Comparison of ENCODE assay signal across 7 mouse cellular contexts in genomic region chr15:89147456-89147855, GRCm38 (mm10). TPM values are rescaled to one million over a fixed set of nuclear protein-coding genes. Genes with fewer than 3 reads are reported as not detected.
A peak's percentile ranks its signal among the peaks of the same experiment; 100 is the strongest.
DNase-seq lines count a peak whose midpoint lies in the region; ATAC-seq lines count a peak whose summit lies in the region.

No protein-coding gene starts in this region.

- H3K4me2 ChIP-seq in lung, embryonic 15.5 days, result peak overlapping the region; percentile 51; the same call in 1 of the 2 replicates
- H3K4me2 ChIP-seq in hindbrain, embryonic 15.5 days, result peak overlapping the region; percentile 85
- peak overlapping the region; percentile 85 for H3K4me2 ChIP-seq in neural tube, embryonic 12.5 days (replicated peaks)

- no peaks in the 10 kb centered on the region for H3K9me3 ChIP-seq in lung, embryonic 15.5 days
- no peaks in the 10 kb centered on the region for H3K9me3 ChIP-seq in forebrain, embryonic 10.5 days
- no peaks in the 10 kb centered on the region for H3K9me3 ChIP-seq in hindbrain, embryonic 15.5 days
- H3K9me3 ChIP-seq in neural tube, embryonic 12.5 days, result no peaks in the 10 kb centered on the region

- H3K4me1 ChIP-seq in lung, embryonic 15.5 days, result peaks cover 42% of the 10 kb centered on the region
- peaks cover 68% of the 10 kb centered on the region for H3K4me1 ChIP-seq in forebrain, embryonic 10.5 days
- peaks cover 49% of the 10 kb centered on the region for H3K4me1 ChIP-seq in hindbrain, embryonic 15.5 days (replicated peaks)
- H3K4me1 ChIP-seq in neural tube, embryonic 12.5 days, result peaks cover 48% of the 10 kb centered on the region

- 23% methylated on average over 10 of the region's 10 CpGs for WGBS in lung, embryonic 15.5 days
- 25% methylated on average over 10 of the region's 10 CpGs for WGBS in forebrain, embryonic 10.5 days
- 17% methylated on average over 10 of the region's 10 CpGs for WGBS in hindbrain, embryonic 15.5 days
- 26% methylated on average over 10 of the region's 10 CpGs for WGBS in neural tube, embryonic 12.5 days

- H3K27me3 ChIP-seq in lung, embryonic 15.5 days, result peaks cover 57% of the 10 kb centered on the region
- H3K27me3 ChIP-seq in forebrain, embryonic 10.5 days (ENCODE audit: poor library complexity, severe bottlenecking), result peaks cover 50% of the 10 kb centered on the region
- H3K27me3 ChIP-seq in hindbrain, embryonic 15.5 days, result no peaks in the 10 kb centered on the region
- H3K27me3 ChIP-seq in neural tube, embryonic 12.5 days (replicated peaks), result peaks cover 17% of the 10 kb centered on the region; the same call in 1 of the 2 replicates

- H3K36me3 ChIP-seq in lung, embryonic 15.5 days, result no peaks in the 10 kb centered on the region
- H3K36me3 ChIP-seq in forebrain, embryonic 10.5 days (replicated peaks), result peaks cover 38% of the 10 kb centered on the region
- H3K36me3 ChIP-seq in hindbrain, embryonic 15.5 days, result no peaks in the 10 kb centered on the region
- peaks cover 32% of the 10 kb centered on the region for H3K36me3 ChIP-seq in neural tube, embryonic 12.5 days

- no peak overlapping the region for H3K27ac ChIP-seq in lung, embryonic 15.5 days
- 0 out of 2 replicates have a peak overlapping the region, but pooled peaks have one; percentile 30 for H3K27ac ChIP-seq in forebrain, embryonic 10.5 days
- peak overlapping the region; percentile 82 for H3K27ac ChIP-seq in hindbrain, embryonic 15.5 days (replicated peaks)
- H3K27ac ChIP-seq in neural tube, embryonic 12.5 days, result no peak overlapping the region

- H3K9ac ChIP-seq in lung, embryonic 15.5 days, result no peak overlapping the region
- peak overlapping the region; percentile 61; the same call in 1 of the 2 replicates for H3K9ac ChIP-seq in hindbrain, embryonic 15.5 days
- H3K9ac ChIP-seq in neural tube, embryonic 12.5 days, result no peak overlapping the region

- DNase-seq in lung, postnatal 10 days, result no peak
- no peak for DNase-seq in forebrain, embryonic 10.5 days (ENCODE audit: extremely low spot score, low spot score)
- DNase-seq in adrenal gland, postnatal 14 days, result no peak
- no peak for DNase-seq in frontal cortex, adult 2 months (ENCODE audit: extremely low spot score in 1 of 2, low spot score in 1 of 2)

- H3K4me3 ChIP-seq in lung, embryonic 15.5 days, result peak overlapping the region; percentile 74; the same call in 1 of the 2 replicates
- H3K4me3 ChIP-seq in forebrain, embryonic 10.5 days, result peak overlapping the region; percentile 84
- peak overlapping the region; percentile 82 for H3K4me3 ChIP-seq in hindbrain, embryonic 15.5 days
- H3K4me3 ChIP-seq in neural tube, embryonic 12.5 days, result peak overlapping the region; percentile 32

- no peak for ATAC-seq in lung, embryonic 15.5 days (ENCODE audit: borderline replicate concordance, extremely low read depth, low FRiP score, low TSS enrichment)
- no peak for ATAC-seq in hindbrain, embryonic 15.5 days (ENCODE audit: low FRiP score, low read depth)
- no peak for ATAC-seq in neural tube, embryonic 12.5 days (ENCODE audit: low FRiP score, low read depth)

RNA-seq across cellular contexts. Expression of gene Mapk11, which starts 2.0 kb away (rescaled TPM):
- 10.0 and 12.6 TPM in 2 replicates for polyA plus RNA-seq in lung, embryonic 15.5 days (2015; fragmentation: Nextera tagmentation; extraction: Ambion mirVana)
- polyA plus RNA-seq in forebrain, embryonic 10.5 days (2016; fragmentation: Nextera tagmentation; extraction: Ambion mirVana), result 35.7 and 36.3 TPM in 2 replicates
- polyA plus RNA-seq in hindbrain, embryonic 15.5 days (2015; fragmentation: Nextera tagmentation; extraction: Ambion mirVana), result 27.3 and 28.3 TPM in 2 replicates
- polyA plus RNA-seq in neural tube, embryonic 12.5 days (2016; fragmentation: Nextera tagmentation; extraction: Ambion mirVana), result 45.7 and 46.6 TPM in 2 replicates
- 5.3 and 6.4 TPM in 2 replicates for total RNA-seq in adrenal gland, postnatal 14 days (2021)
- 53.3 and 61.1 TPM in 2 replicates for polyA plus RNA-seq in frontal cortex, adult 2 months (2012; rRNA removed)

RNA-seq across cellular contexts. Expression of gene Mapk12, which starts 7.0 kb away (rescaled TPM):
- polyA plus RNA-seq in lung, embryonic 15.5 days (2015; fragmentation: Nextera tagmentation; extraction: Ambion mirVana), result 12.5 and 13.4 TPM in 2 replicates
- 34.9 and 38.4 TPM in 2 replicates for polyA plus RNA-seq in forebrain, embryonic 10.5 days (2016; fragmentation: Nextera tagmentation; extraction: Ambion mirVana)
- 4.2 and 4.6 TPM in 2 replicates for polyA plus RNA-seq in hindbrain, embryonic 15.5 days (2015; fragmentation: Nextera tagmentation; extraction: Ambion mirVana)
- polyA plus RNA-seq in neural tube, embryonic 12.5 days (2016; fragmentation: Nextera tagmentation; extraction: Ambion mirVana), result 11.7 and 13.4 TPM in 2 replicates
- 8.6 and 9.6 TPM in 2 replicates for total RNA-seq in adrenal gland, postnatal 14 days (2021)
- 20.2 and 22.9 TPM in 2 replicates for polyA plus RNA-seq in frontal cortex, adult 2 months (2012; rRNA removed)

RNA-seq across cellular contexts. Expression of gene Hdac10, which starts 19.0 kb away (rescaled TPM):
- 21.7 and 24.3 TPM in 2 replicates for polyA plus RNA-seq in lung, embryonic 15.5 days (2015; fragmentation: Nextera tagmentation; extraction: Ambion mirVana)
- polyA plus RNA-seq in forebrain, embryonic 10.5 days (2016; fragmentation: Nextera tagmentation; extraction: Ambion mirVana), result 15.0 and 16.5 TPM in 2 replicates
- 25.3 and 27.6 TPM in 2 replicates for polyA plus RNA-seq in hindbrain, embryonic 15.5 days (2015; fragmentation: Nextera tagmentation; extraction: Ambion mirVana)
- polyA plus RNA-seq in neural tube, embryonic 12.5 days (2016; fragmentation: Nextera tagmentation; extraction: Ambion mirVana), result 23.6 and 25.1 TPM in 2 replicates
- total RNA-seq in adrenal gland, postnatal 14 days (2021), result 11.9 and 13.2 TPM in 2 replicates
- 24.9 and 28.9 TPM in 2 replicates for polyA plus RNA-seq in frontal cortex, adult 2 months (2012; rRNA removed)

RNA-seq across cellular contexts. Expression of gene Tubgcp6, which starts 24.5 kb away (rescaled TPM):
- polyA plus RNA-seq in lung, embryonic 15.5 days (2015; fragmentation: Nextera tagmentation; extraction: Ambion mirVana), result 14.5 and 15.4 TPM in 2 replicates
- polyA plus RNA-seq in forebrain, embryonic 10.5 days (2016; fragmentation: Nextera tagmentation; extraction: Ambion mirVana), result 25.7 and 26.5 TPM in 2 replicates
- polyA plus RNA-seq in hindbrain, embryonic 15.5 days (2015; fragmentation: Nextera tagmentation; extraction: Ambion mirVana), result 16.6 and 16.9 TPM in 2 replicates
- polyA plus RNA-seq in neural tube, embryonic 12.5 days (2016; fragmentation: Nextera tagmentation; extraction: Ambion mirVana), result 18.7 and 20.6 TPM in 2 replicates
- total RNA-seq in adrenal gland, postnatal 14 days (2021), result 13.3 and 15.7 TPM in 2 replicates
- polyA plus RNA-seq in frontal cortex, adult 2 months (2012; rRNA removed), result 37.4 and 39.8 TPM in 2 replicates

RNA-seq across cellular contexts. Expression of gene Plxnb2, which starts 33.1 kb away (rescaled TPM):
- polyA plus RNA-seq in lung, embryonic 15.5 days (2015; fragmentation: Nextera tagmentation; extraction: Ambion mirVana), result 123 and 128 TPM in 2 replicates
- polyA plus RNA-seq in forebrain, embryonic 10.5 days (2016; fragmentation: Nextera tagmentation; extraction: Ambion mirVana), result 144 and 155 TPM in 2 replicates
- 90.7 and 105 TPM in 2 replicates for polyA plus RNA-seq in hindbrain, embryonic 15.5 days (2015; fragmentation: Nextera tagmentation; extraction: Ambion mirVana)
- 123 and 126 TPM in 2 replicates for polyA plus RNA-seq in neural tube, embryonic 12.5 days (2016; fragmentation: Nextera tagmentation; extraction: Ambion mirVana)
- 83.2 and 110 TPM in 2 replicates for total RNA-seq in adrenal gland, postnatal 14 days (2021)
- polyA plus RNA-seq in frontal cortex, adult 2 months (2012; rRNA removed), result 65.8 and 72.5 TPM in 2 replicates

Comparison
In these comparisons a context has a peak if more than half of its experiments do, and no peak if none do; other contexts are left out.
1. H3K27ac ChIP-seq: peak in forebrain, embryonic 10.5 days (single experiment) and hindbrain, embryonic 15.5 days (single experiment); none in lung, embryonic 15.5 days (single experiment) and neural tube, embryonic 12.5 days (single experiment).
2. H3K4me3 ChIP-seq: peak in every context shown above with its lines; median percentile 84 in forebrain, embryonic 10.5 days; 82 in hindbrain, embryonic 15.5 days; 74 in lung, embryonic 15.5 days; 32 in neural tube, embryonic 12.5 days.
3. Peak in every context shown above with its lines, with median percentiles within 50 percentile points of each other: H3K4me2 ChIP-seq.